Mouse (Mus musculus) bone marrow macrophage, adult 2 months (primary cell): Measurements from ENCODE around the gene Traf5. TPM values are rescaled to one million over a fixed set of nuclear protein-coding genes. Genes with fewer than 3 reads are reported as not detected.

Experiments used
- H3K27ac ChIP-seq: 2 replicates; pipeline ENCODE4 v1.5.1; 2012; ENCODE audit warnings: low read depth, low read length; ENCODE audit not compliant: insufficient read depth
- H3K4me1 ChIP-seq: 2 replicates; pipeline ENCODE4 v1.6.1; 2012; ENCODE audit warnings: low read length; ENCODE audit not compliant: control insufficient read depth, insufficient read depth
- H3K4me3 ChIP-seq: 2 replicates; pipeline ENCODE4 v1.5.1; 2012; ENCODE audit warnings: mild to moderate bottlenecking, low read length, moderate library complexity; ENCODE audit not compliant: insufficient read depth
- CTCF ChIP-seq: IDR thresholded peaks from 2 replicates; pipeline ENCODE4 v1.5.1; 2012; ENCODE audit warnings: low read depth, mild to moderate bottlenecking, low read length, moderate library complexity
- POLR2A ChIP-seq: IDR thresholded peaks from 2 replicates; pipeline ENCODE4 v1.6.1; 2012; ENCODE audit warnings: mild to moderate bottlenecking, low read depth, low read length, borderline replicate concordance
- polyA plus RNA-seq: library from polyadenylated mRNA; stranded (reverse); fragments of >200 nt; gene quantifications from 2 replicates; pipeline ENCODE4 v1.2.4, GENCODE M21; 2012; ENCODE audit not compliant: missing spikeins, insufficient read depth, insufficient read length

Traf5 gene
- polyA plus RNA-seq, 1 experiment = 27.2 TPM

DNA sequence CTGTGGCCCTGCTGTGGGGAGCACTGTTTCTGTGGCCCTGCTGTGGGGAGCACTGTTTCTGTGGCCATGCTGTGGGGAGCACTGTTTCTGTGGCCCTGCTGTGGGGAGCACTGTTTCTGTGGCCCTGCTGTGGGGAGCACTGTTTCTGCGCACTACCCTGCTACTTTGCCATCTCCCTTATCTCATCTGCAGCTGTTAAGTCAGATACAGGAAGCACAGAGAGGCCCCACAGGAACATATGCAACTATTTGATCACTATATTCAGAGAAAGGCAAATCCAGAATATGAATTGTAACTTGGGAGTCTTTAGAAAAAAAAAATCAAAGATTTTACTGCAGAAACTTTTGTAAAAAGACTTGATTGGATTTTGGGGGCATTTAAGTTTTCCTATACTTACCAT is 23.0 kb upstream of the Traf5 start:
- H3K4me1 ChIP-seq = no peaks in the 10 kb centered on the region
- no peak for TF ChIP-seq POLR2A
- TF ChIP-seq CTCF = no peak

DNA sequence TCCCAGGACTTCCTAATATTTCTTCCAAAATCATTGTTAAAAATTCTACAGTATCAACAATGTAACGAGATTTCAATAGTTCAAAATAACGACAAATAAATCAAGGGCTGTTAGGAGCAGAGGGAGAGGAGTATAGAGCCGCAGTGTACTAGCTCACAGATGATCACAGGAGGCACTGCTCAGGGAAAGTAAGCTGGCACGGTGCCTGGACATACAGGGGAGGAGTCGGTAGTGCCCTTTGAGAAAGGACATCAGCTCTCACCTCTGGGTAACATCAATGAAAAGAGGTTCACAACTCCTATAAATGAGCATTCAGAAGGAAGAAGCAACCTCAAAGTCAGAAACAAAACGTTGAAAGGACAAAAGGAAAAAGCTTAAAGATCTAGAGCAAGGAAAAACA is 16.8 kb upstream of the Traf5 start:
- TF ChIP-seq POLR2A (no peak), CTCF (no peak)

More for the DNA sequence above, 23.0 kb upstream of the Traf5 start:
- H3K4me3 ChIP-seq = no peak overlapping the region
- no peak overlapping the region for H3K27ac ChIP-seq

DNA sequence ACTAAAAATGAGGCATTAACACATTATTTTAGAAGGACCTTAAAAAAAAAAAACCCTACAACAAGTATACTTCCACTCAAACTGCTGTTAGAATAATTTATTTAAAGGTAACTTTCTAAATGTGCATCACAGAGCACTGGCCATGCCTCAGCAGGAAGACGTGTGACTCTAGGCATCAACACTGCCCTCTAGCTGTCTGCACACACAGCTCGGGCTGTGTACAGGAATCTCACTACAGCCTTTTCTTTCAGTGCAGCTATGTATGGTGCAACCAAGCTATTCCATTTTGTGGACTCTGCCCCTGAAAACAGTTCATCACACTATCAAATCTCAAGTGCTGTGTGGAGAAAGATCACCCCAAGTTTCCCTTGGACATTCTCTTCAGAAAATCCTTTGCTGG is 15.0 kb upstream of the Traf5 start:
- Histone ChIP-seq H3K4me3 (no peak overlapping the region), H3K4me1 (no peaks in the 10 kb centered on the region), H3K27ac (no peak overlapping the region)
- TF ChIP-seq POLR2A (no peak), CTCF (0 out of 2 replicates have a peak, but pooled peaks have one; percentile 36)

More for the DNA sequence above, 16.8 kb upstream of the Traf5 start:
- Histone ChIP-seq H3K4me1 (no peaks in the 10 kb centered on the region), H3K4me3 (no peak overlapping the region), H3K27ac (no peak overlapping the region)

DNA sequence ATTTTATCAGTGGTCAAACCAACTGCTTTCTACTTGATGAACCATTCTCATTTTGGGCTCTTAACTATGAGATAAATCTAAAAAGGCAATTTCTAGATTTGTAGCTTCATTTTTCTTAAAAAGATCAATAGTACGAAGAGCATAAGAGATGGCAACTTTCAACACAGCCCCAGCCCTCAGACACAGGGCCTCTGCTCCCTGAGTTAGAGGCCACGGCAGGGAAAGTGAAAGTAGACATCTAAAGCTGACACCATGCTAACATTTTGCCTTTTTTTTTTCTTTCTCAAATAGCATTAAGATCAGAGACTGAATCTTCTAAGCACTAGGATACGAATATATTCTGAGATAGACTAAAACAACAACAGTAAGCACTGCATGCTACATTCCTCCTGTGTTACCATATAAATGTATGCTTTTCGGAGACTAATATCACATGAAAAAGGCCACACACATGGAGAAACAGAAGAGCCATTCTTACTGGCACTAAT is 13.6 kb upstream of the Traf5 start:
- Histone ChIP-seq H3K27ac (no peak overlapping the region), H3K4me1 (peaks cover 3% of the 10 kb centered on the region; the same call in 1 of the 2 replicates), H3K4me3 (no peak overlapping the region)
- TF ChIP-seq POLR2A (no peak), CTCF (no peak)

DNA sequence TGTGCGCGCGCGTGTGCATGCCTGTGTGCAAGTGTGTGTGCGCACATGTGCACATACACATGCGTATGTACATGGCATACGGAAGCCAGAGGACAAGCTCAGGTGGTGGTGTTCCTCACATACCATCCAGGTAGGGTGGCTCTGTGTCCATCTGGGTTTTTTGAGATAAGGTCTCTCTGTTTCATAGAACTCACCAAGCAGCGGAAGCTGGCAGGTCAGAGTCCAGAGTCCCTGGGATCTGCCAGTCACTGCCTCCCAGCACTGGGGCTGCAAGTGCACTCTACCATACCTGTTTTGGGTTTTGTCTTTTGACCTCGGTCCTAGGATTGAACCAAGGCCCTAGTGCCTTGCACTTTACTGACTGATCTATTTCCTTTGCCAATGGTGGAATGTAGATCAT is 11.7 kb upstream of the Traf5 start:
- no peak overlapping the region for H3K27ac ChIP-seq

DNA sequence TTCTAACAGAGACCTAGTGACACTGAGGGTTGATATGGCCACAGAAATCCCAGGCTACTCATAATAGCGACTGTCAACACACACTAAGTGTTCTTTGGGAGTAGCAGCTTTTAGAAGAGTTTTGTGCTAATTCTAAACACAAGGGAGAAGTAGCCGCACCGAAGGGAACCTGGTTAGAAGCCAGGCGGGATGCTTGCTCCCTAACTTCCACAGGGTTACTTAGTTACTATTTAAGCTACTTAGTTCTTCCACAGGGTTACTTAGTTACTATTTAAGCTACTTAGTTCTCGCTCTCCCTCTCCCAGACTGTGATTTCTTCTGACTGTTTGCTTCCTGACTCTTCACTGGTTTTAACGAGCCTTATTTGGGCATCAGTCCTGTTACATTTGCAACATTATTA is 10.8 kb upstream of the Traf5 start:
- TF ChIP-seq CTCF (no peak), POLR2A (no peak)
- Histone ChIP-seq H3K4me1 (peaks cover 6% of the 10 kb centered on the region; the same call in 1 of the 2 replicates), H3K27ac (no peak overlapping the region), H3K4me3 (no peak overlapping the region)

More for the DNA sequence above, 11.7 kb upstream of the Traf5 start:
- Histone ChIP-seq H3K4me3 (no peak overlapping the region), H3K4me1 (peaks cover 6% of the 10 kb centered on the region; the same call in 1 of the 2 replicates)
- no peak for TF ChIP-seq CTCF
- TF ChIP-seq POLR2A = no peak

DNA sequence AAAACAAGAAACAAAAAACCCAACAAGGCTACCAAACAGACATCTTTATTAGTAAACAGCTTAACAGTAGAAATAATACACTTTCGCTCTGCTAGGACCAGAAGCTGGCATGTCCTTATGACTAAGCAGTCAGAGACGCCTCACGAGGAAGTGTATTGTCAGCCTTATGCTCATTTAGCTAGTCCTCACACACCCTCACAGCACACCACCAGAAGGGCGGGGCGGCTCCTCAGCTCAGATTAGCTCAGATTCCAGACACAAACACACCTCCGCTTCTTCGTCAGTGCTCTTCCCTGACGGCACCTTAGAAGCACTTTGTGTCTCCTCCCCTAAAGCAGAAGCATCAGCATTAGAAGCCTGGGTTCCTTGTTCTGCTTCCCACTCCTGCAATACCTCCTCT is 9.0 kb upstream of the Traf5 start:
- peaks cover 6% of the 10 kb centered on the region; the same call in 1 of the 2 replicates for H3K4me1 ChIP-seq
- TF ChIP-seq CTCF = no peak
- no peak for TF ChIP-seq POLR2A
- no peak overlapping the region for H3K27ac ChIP-seq
- H3K4me3 ChIP-seq = no peak overlapping the region

DNA sequence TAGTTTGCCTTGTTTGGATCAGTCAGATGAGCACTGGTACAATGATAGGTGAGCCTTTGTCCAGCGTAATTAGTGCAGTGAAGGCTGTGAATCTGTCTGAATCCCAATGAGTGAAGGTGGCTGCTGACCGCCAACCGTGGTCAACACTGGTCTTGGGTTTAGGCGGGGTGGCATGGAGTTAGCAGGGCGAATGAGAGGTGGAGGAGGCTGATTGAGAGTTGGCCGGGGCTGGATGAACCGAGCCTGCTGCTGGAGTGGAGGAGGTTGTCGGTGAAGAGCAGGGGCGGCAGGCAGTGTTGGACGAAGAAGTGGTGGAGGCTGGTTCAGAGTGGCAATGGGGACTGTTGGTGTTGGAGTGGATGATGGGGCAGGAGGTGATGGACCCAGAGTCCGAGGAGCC is 8.4 kb upstream of the Traf5 start:
- TF ChIP-seq CTCF = no peak
- no peak for TF ChIP-seq POLR2A
- no peak overlapping the region for H3K27ac ChIP-seq
- H3K4me3 ChIP-seq = no peak overlapping the region
- peaks cover 6% of the 10 kb centered on the region; the same call in 1 of the 2 replicates for H3K4me1 ChIP-seq

DNA sequence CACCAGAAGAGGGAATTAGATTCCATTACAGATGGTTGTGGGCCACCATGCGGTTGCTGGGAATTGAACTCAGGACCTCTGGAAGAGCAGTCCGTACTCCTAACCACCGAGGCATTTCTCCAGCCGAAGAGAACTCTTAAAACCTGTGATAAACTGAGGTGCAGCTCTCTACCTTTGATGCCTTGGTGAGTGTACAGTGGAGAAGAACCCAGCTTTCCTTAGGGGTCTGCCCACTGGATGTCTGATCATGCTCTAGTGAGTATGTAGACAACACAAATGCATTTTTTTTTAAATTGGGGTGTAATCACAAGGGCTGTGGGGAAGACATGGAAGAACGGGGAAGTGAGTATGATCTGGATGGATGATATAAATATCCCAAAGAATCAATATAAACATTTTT is 3.3 kb upstream of the Traf5 start:
- no peak for TF ChIP-seq POLR2A
- no peak for TF ChIP-seq CTCF
- Histone ChIP-seq H3K4me1 (no peaks in the 10 kb centered on the region), H3K4me3 (no peak overlapping the region), H3K27ac (no peak overlapping the region)

DNA sequence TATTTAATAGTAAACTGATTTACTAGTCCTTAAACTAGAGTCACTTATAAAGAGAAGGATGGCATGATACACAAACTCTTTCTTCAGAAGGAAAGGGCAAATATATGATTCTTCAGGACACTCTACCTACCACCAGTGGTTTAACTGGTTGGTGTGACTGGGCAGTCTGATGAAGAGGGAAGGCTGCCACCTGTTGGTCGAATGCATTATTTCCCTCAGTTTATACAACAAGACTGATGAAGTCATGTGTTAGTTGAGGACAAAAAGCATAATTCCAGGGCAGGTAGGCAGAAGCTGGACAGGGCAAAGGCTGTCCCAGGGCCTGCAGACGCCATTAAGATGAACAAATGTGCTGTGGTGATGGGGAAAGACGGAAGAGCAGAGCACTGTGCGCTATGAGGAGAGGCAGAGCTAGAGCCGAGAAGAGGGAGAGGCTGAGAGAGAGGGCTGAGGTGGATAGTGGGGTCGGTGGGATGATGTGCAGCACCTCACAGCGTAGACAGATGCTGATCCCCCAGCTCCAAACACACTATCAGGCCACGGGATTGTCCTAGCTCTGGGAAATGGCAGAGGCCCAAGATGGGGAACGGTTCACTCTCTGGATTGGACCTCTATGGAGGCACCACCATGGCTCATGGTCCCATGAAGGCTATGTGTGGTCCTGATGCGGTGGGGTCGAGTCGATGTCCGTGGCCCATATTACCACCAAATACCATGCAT is 2.3 kb upstream of the Traf5 start:
- no peak for TF ChIP-seq POLR2A
- no peak for TF ChIP-seq CTCF
- H3K4me1 ChIP-seq = peaks cover 2% of the 10 kb centered on the region; the same call in 1 of the 2 replicates

More for the DNA sequence above, 2.3 kb upstream of the Traf5 start:
- Histone ChIP-seq H3K4me3 (no peak overlapping the region), H3K27ac (no peak overlapping the region)
